Mouse (Mus musculus): ENCODE data around the gene Atp8b5.

DNA sequence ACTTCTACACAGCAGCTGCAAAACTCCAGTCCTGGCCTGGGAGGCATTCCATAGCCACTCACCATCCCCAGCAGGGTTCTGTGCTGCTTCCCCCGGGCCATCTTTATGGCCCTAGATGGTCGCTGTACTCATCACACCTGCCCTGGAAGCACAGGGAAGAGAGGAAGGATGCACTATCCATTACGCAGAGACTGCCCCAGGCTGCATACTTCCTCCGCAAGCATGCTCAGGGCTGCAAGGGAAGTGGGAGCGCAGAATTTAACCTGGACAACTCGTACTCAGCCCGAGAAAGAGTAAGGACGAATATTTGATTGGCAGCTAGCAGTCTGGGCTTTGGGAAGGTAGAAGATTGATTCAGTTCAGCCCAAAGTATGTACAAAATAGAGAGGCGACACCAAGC is 128.9 kb downstream of the Atp8b5 start:
- TF ChIP-seq CTCF (IDR thresholded peaks at IDR 0.05; ENCODE audit: extremely low read depth, insufficient read depth, low read length) (no peak), POLR2A (IDR thresholded peaks at IDR 0.05; ENCODE audit: extremely low read depth, insufficient read depth, low read length) (no peak)

All from cortical plate, adult 2 months (tissue).